Mouse (Mus musculus) heart, postnatal 36 days (tissue): Measurements from ENCODE around the gene Uvssa. TPM values are rescaled to one million over a fixed set of nuclear protein-coding genes. Genes with fewer than 3 reads are reported as not detected.
"Not testable (repeated sequence)": the region's sequence is repeated elsewhere in the genome, so short reads cannot be mapped to it uniquely, and the experiment has no call there.

Experiments used
- DNase-seq, 2 experiments: peaks; one replicate each; pipeline ENCODE4 v3.0.0; 2021 to 2022
- intact Hi-C: fragments of 180-260 bp; cut with DNase I; formaldehyde crosslinking; loops from one replicate; pipeline ENCODE4 v1.15.1; 2025
- total RNA-seq, 2 experiments: library from RNA; stranded (reverse); gene quantifications; 2 replicates each; pipeline ENCODE4 v1.2.3; 2021

Uvssa gene
- 1 to 10 TPM; 2.8 to 4.0 TPM for total RNA-seq

DNA sequence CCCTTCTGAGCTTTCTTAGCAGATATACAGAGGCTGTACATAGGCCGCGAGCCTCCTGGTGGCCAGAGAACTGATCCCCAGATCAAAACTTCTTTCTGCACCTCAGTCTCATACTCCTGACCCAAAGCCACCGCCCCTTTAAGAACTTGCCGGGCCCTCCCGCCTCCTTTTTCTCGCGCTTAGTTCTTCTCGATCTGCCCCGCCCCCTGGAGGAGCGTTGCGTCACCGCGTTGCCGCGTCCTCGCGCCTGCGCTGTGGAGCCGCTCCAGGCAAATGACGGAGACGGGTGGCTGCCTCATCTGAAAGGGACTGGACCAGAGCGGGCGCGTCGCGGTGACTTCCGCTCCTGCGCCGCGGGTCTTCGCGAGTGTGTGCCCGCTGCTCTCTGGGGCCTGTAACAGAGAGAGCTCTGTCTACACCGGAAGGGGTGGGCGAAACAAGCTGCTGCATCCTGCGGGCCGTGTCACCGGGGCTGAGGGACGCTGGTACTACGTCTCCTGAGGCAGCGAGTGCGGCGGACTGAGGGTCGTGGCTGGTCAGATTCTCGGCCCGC, at the start of gene Uvssa:
Gene Uvssa (plus strand): TSS at position 248 of the 553 bp plus-strand sequence.
- intact Hi-C loops = loop anchor here (1.0 to 10.0 kb wide), 3 partner anchors 42 to 556 kb away; partner anchors contain the start of gene Nelfa
- peak; percentile 99 for DNase-seq

DNA sequence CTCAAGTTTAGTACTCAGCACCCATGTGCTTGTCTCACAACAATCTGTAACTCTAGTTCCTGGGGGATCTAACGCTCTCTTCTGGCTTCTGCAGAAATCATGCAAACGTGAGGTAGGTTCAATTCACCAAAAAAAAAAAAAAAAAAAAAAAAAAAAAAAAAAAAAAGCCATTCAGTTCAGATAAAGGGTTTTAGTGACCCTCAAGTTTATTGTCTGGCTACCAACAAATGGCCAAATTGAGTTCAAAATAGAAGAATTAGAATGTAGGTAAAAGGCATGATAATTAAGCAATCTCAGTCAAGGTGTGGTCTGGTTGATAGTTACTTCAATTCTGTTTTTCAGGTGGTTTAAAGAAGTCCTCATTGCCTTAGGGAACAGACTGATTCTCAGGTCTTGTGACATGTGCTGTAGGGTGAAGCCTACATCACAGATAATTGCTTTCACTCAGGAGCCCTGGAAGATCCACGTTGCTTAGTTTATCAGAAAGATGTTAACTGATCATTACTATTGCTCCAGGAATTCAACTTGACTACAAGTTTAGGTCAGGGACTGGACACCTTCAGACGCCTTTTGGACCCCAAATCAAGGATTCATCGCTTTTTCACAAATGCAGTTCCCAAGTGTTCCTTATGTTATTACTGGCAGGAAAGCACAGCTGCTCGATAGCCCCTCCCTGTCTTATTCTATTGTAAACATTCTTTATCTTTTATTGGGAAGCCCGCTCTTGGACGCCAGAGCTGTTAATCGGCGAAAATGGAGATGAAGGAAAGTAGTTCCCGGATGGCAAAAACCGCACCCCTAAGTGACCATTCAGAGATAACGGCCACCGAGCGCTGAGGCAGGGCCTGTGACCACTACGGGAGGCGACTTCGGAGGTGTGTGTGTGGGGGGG, 43.7 kb upstream of the Uvssa start:
- no peak for DNase-seq
- intact Hi-C loops = loop anchor here (2.0 kb wide), 1 partner anchor 60 kb away; the partner anchor contains the start of gene Ctbp1

DNA sequence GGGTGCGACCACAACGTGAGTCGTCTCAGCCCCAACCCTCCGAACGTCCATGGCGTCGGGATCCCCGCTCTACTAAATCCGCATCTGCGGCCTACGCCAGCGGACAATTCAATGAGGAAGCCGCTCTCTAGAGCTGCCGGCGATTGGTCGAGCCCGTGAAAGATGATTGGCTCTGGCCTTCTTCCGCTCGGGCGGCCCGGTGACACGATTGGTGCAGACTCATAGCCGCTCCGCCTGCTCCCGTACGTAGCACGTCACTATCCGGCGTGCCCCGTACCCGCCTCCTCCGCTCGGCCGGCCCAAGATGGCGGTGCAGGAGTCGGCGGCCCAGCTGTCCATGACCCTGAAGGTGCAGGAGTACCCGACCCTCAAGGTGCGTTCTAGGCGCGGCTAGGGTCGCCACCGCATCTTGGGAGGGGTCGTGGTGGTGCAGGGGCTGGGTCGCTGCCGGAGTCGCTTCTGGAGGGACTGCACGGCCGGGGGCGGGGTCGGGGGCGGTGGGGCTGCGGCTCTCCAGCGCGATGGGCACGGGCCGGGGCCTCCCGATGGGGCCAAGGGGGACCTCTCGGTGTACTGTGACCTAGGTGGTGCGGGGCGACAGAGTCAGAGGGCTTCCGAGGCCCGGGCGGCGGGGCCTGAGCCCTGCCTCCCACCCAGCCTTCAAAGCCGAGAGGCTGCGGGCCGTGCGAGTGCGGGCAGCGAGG, 42.9 kb upstream of the Uvssa start, which contains the start of gene Maea:
Gene Maea (plus strand): TSS at position 237 of the 704 bp plus-strand sequence.
- DNase-seq = peak; percentile 91 to 93
- intact Hi-C loops = loop anchor here (2.0 kb wide), 1 partner anchor 61 kb away; the partner anchor contains the start of gene Ctbp1

GRCm38 (mm10) chr5:33335977-33336360, 42.4 kb upstream of the Uvssa start:
- intact Hi-C loops = loop anchor here (2.0 kb wide), 2 partner anchors 43 to 61 kb away; partner anchors contain the start of genes Ctbp1 and Uvssa
- peak in 1 of 2 experiments; percentile 33 for DNase-seq

GRCm38 (mm10) chr5:33337206-33337605, 41.1 kb upstream of the Uvssa start:
- intact Hi-C loops = loop anchor here (1.0 to 2.0 kb wide), 2 partner anchors 42 to 60 kb away; partner anchors contain the start of gene Uvssa

DNA sequence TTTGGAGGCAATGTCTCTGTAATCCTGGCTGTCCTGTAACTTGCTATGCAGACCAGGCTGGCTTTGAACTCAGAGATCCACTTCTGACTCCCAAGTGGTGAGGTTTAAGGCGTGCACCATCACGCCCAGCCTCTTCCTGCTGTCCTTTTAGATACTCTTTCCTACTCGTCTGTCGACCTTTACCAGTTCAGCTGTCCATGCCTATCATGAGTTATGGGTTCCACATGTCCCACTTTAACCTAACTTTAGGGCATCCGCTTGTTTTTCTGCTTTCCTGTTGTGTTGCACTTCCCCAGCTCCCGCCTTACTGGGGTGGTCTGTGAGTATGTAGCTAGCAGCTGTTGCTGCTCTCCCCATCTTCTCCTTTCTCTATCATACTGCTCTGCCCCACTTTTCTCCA, 37.2 kb upstream of the Uvssa start:
- intact Hi-C loops = no loop called here
- no peak for DNase-seq

More at GRCm38 (mm10) chr5:33337206-33337605, 41.1 kb upstream of the Uvssa start:
- no peak for DNase-seq

DNA sequence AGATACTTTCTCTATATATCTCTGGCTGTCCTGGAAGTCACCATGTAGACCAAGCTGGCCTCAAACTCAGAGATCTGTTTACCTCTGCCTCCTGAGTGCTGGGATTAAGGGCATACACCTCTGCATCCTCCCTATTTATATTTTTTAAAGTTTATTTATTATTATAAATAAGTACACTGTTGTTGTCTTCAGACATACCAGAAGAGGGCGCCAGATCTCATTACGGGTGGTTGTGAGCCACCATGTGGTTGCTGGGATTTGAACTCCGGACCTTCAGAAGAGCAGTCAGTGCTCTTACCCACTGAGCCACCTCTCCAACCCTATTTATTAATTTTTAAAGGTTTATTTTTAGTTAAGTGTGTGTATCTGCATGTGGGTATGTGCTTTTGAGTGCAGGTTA, 36.1 kb upstream of the Uvssa start:
- DNase-seq, intact Hi-C loops: not testable (repeated sequence)

DNA sequence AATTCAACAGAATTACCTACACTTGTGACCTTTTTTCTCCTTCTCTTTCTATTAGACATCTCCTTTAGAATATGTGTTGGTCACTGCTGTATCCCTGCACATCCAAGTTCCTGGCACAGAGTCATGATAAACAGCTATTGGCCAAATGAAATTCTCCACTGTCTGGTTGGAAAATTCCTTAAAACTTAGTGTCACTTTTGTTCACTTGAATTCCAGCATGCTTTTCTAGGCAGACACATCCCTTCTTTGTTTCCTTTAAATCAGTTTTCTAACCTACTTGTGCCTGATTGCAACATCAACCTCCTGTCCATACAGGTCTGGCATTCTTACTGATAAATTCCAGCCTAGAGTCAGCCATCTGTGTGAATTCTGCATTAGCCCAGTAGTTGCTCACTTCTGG, 35.5 kb upstream of the Uvssa start:
- intact Hi-C loops = no loop called here
- no peak for DNase-seq

DNA sequence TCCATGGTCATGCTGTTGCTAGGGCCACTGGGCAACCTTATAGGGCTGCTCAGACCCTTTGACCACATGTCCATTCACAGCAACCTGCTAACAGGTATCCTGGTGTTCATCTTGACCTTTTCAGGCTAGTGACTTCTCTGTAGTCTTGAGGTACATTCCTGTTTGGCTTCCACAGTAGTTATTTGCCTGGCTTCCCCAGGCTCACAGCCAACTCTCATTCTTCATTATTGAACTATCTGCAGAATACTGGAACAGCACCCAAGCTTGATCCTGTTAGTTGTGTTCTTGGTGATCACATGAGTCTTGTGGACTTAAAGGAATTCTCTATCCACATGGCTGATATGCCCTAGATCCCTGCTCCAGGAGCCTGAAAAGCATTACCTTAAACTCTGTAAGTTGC, 34.8 kb upstream of the Uvssa start:
- intact Hi-C loops = no loop called here
- DNase-seq = no peak

GRCm38 (mm10) chr5:33344070-33344469, 34.3 kb upstream of the Uvssa start:
- no peak for DNase-seq
- intact Hi-C loops = no loop called here

DNA sequence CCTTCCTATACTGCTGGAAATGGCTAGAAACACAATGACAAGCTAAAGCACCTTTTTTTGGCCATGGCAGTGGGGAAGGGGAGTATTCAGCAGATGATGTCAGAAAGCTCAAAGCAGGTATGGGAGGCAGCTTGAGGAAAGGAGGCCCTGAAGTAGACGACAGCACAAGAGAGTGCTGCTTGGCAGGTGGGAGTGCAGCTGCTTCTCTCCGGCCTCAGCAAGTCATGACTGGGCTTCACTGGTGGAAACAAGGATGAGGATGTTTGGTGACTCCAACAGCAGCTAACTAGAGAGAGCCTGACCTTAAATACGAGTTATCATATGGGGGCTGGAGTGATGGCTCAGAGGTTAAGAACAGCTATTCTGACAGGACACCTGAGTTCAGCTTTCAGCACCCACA, 30.7 kb upstream of the Uvssa start:
- intact Hi-C loops = no loop called here
- no peak for DNase-seq

- no peak for DNase-seq
- intact Hi-C loops = no loop called here
Measured at GRCm38 (mm10) chr5:33349205-33349604, 29.1 kb upstream of the Uvssa start.

GRCm38 (mm10) chr5:33349706-33350105, 28.6 kb upstream of the Uvssa start:
- intact Hi-C loops = no loop called here
- DNase-seq = no peak

DNA sequence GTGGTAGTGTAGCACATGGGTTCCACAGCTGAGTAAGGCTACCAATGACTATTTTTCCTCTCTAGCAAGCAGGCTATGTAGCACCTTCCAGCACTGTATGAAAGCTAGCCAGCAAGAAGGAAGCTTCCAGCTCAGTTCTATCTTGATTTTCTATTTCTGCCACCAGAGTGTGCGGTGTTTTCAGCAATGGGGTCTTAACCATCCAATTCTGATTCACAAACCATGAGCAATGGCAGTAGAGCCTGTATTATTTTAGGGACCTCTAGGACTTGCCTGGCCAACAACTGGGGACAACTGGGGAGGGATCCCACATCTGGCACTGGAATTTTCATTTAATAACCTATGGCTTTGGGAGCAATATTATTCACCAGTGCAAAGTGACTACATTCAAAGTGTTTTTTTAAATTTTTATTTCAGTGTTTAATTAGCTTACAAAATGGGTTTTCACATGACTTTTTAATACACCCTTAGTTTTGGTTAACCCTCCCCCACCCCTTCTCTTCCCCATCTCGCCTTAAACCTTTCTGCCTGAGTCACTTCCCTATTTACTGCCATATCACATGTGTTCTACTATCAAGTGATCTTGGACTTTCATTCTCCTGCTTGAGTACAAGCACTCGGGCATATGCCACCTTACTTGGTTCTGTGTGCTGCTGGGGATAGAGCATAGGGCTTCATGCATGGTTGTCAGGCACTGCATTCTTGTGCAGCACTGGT, 26.6 kb upstream of the Uvssa start:
- intact Hi-C loops = no loop called here
- no peak for DNase-seq

- DNase-seq = no peak
- intact Hi-C loops = no loop called here
Measured at GRCm38 (mm10) chr5:33352273-33352645, 26.1 kb upstream of the Uvssa start.

- intact Hi-C loops = no loop called here
- DNase-seq = no peak
Measured at GRCm38 (mm10) chr5:33353011-33353410, 25.3 kb upstream of the Uvssa start.

DNA sequence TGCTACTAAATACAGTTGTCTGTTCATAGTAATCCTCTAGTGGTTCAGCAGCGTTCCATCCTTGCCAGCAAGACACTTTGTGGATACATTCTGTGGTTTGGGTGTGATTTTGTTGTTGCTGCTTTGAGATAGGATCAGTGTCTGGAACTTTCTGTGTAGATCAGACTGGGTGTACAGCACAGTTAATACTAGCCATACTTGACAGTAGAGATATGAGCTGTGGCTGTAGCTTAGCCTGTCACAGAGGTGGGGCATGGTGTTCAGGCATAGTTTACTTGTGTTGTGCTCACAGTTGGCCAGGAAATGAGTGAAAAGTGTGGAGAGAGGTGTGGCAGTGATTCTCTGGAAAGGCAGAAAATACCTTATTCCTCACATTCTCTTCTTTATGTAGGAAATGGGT, 20.9 kb upstream of the Uvssa start:
- DNase-seq = no peak
- intact Hi-C loops = no loop called here

DNA sequence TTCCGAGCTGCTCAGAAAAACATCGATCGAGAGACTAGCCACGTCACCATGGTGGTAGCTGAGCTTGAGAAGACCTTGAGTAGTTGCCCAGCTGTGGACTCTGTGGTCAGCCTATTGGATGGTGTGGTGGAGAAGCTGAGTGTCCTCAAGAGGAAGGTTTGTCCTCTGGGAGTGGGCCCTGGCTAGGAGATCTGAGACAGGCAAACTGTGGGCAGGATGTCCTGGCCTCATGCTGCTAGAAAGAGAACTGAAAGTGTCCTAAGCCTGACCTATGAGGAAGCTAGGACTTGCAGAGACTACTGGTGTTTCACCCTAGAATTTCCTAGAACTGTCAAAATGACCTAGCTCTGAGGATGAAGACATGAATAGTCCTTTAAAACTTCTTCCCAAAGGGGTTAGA, 19.9 kb upstream of the Uvssa start:
- intact Hi-C loops = no loop called here
- peak; percentile 21 to 31 for DNase-seq

DNA sequence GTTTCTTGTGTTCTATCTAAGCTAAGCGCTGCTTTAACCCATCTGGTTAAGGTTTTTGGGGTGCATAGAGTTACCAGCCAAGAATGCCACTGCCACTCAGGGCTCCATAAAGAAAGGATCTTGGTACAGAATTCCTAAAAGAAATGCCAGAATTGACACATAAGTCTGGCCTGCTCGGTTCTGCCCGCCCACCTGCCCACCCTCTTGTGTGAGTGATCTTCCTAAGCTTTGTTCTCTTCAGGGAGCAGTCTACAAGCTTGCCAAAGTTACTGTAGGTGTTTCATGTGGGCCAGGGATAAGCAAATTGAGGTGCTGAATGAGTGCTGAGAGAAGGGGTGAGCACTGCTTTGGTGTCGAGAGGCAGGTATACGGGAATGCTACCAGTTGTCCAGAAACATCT, 15.1 kb upstream of the Uvssa start:
- intact Hi-C loops = no loop called here
- no peak for DNase-seq

GRCm38 (mm10) chr5:33368651-33369050, 9.7 kb upstream of the Uvssa start:
- no peak for DNase-seq
- intact Hi-C loops = no loop called here
